21 mouse cellular contexts compared by ENCODE assay signal in the genomic region with DNA sequence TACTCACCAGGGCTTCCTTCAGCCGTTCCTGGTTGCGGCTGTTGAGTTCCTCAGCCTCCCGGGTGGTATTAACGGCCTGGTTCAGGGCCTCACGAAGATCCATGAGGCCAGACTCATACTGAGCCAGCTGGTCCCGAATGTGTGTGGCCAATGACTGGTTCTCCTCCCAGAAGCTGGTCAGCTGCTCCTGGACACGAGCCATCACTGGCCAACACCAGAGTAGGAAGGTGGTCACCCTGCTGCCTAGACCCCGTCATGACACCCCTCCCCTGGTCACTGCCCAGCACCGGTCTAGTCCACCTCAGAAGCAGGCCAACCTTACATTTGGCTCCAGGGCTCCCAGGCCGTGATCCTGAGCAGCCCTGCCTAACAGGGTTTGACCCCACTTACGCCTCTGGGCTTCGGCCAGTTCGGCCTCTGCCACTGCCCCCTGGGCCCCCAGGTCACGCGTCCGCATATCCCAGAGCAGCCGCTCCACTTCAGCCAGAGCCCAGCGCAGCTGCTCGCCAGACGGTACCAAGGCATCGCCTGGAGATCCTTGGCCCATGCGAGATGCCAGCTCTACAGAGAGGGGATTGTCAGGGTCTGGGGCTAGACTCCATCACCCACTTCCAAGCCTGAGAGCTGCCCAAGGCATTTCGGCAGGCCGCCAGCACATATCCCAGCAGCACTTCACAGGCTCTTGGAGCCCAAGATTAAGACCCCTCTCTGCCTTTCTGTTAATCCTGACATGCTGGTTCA. TPM values are rescaled to one million over a fixed set of nuclear protein-coding genes. Genes with fewer than 3 reads are reported as not detected.
"Had no signal": no experiment of that assay in that cellular context is flagged by ENCODE, and none has a peak within 500 bp of the region (broad histone marks: within the 10 kb centered on the region; RNA-seq: fewer than 3 reads in every experiment).

No protein-coding gene starts in this region.

- H3K4me1 ChIP-seq: kidney, embryonic 15.5 days; limb, embryonic 13.5 days; liver, embryonic 12.5 days; liver, embryonic 15.5 days; lung, embryonic 15.5 days; midbrain, embryonic 10.5 days; midbrain, embryonic 13.5 days; neural tube, embryonic 13.5 days; stomach, embryonic 15.5 days had no signal

- H3K9ac ChIP-seq: kidney, embryonic 15.5 days; limb, embryonic 13.5 days; liver, embryonic 12.5 days; liver, embryonic 15.5 days; lung, embryonic 15.5 days; midbrain, embryonic 13.5 days; neural tube, embryonic 13.5 days; stomach, embryonic 15.5 days had no signal

- H3K27ac ChIP-seq: kidney, embryonic 15.5 days; limb, embryonic 10.5 days; limb, embryonic 13.5 days; liver, embryonic 12.5 days; liver, embryonic 15.5 days; lung, embryonic 15.5 days; macrophage; midbrain, embryonic 10.5 days; midbrain, embryonic 13.5 days; neural tube, embryonic 13.5 days; stomach, embryonic 15.5 days had no signal

- DNase-seq: kidney, postnatal 10 days; layer of hippocampus, postnatal 36 days; liver; lung, adult 18-20 months; retina, postnatal 1 day; right cerebral cortex, postnatal 25 days; spleen, adult 18-20 months; thymus, postnatal 25 days had no signal

- H3K36me3 ChIP-seq: liver, embryonic 15.5 days had no signal

- H3K4me2 ChIP-seq: kidney, embryonic 15.5 days; limb, embryonic 13.5 days; liver, embryonic 12.5 days; liver, embryonic 15.5 days; lung, embryonic 15.5 days; midbrain, embryonic 13.5 days; neural tube, embryonic 13.5 days; stomach, embryonic 15.5 days had no signal

- H3K9me3 ChIP-seq: kidney, embryonic 15.5 days; limb, embryonic 10.5 days; limb, embryonic 13.5 days; liver, embryonic 12.5 days; liver, embryonic 15.5 days; lung, embryonic 15.5 days; midbrain, embryonic 10.5 days; midbrain, embryonic 13.5 days; neural tube, embryonic 13.5 days; stomach, embryonic 15.5 days had no signal

- ATAC-seq: liver, embryonic 12.5 days; midbrain, embryonic 13.5 days; midbrain, embryonic 16.5 days had no signal

- H3K4me3 ChIP-seq: kidney, embryonic 15.5 days; limb, embryonic 10.5 days; limb, embryonic 13.5 days; liver, embryonic 12.5 days; liver, embryonic 15.5 days; lung, embryonic 15.5 days; midbrain, embryonic 10.5 days; midbrain, embryonic 13.5 days; myocyte; neural tube, embryonic 13.5 days; stomach, embryonic 15.5 days had no signal

- H3K27me3 ChIP-seq: kidney, embryonic 15.5 days; limb, embryonic 13.5 days; liver, embryonic 12.5 days; liver, embryonic 15.5 days; lung, embryonic 15.5 days; midbrain, embryonic 13.5 days; neural tube, embryonic 13.5 days; stomach, embryonic 15.5 days had no signal

RNA-seq across cellular contexts. Expression of gene Lama5, which starts 41.5 kb away (rescaled TPM):
- polyA plus RNA-seq: macrophage had no signal
